Mouse (Mus musculus): ENCODE measurements around the gene Tom1. TPM values are rescaled to one million over a fixed set of nuclear protein-coding genes. Genes with fewer than 3 reads are reported as not detected.

The Tom1 gene
- 28.1 TPM for total RNA-seq (2023)

GRCm38 (mm10) chr8:75033511-75034243 lies at the start of gene Tom1:
Gene Tom1, plus strand, starts transcription at chr8:75033705.

DNA sequence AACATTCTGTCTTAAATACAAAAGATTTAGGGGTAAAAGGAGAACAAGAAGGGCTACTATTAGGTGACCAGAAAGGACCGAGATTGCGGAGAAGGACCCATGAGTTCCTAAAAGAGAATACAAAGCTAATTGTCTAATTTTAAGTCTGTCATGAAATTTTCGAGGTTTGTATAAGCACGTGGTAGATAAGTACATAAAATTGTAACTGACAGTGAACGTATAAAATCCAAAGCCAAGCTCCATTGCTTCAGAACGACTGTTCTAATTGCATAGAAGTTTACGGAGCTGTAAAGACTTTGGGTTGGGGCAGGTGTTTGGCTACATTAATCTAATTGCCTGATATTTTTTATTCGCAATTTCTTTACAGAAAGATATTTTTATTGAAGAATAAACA lies 40.4 kb upstream of the Tom1 start, which contains the start of gene Hmgxb4:
Gene Hmgxb4 (plus strand): TSS at position 276 of the 394 bp plus-strand sequence.

GRCm38 (mm10) chr8:75093399-75094156 lies 60.1 kb downstream of the Tom1 start, which contains the start of gene Hmox1:
Gene Hmox1, plus strand, starts transcription at chr8:75093621.

DNA sequence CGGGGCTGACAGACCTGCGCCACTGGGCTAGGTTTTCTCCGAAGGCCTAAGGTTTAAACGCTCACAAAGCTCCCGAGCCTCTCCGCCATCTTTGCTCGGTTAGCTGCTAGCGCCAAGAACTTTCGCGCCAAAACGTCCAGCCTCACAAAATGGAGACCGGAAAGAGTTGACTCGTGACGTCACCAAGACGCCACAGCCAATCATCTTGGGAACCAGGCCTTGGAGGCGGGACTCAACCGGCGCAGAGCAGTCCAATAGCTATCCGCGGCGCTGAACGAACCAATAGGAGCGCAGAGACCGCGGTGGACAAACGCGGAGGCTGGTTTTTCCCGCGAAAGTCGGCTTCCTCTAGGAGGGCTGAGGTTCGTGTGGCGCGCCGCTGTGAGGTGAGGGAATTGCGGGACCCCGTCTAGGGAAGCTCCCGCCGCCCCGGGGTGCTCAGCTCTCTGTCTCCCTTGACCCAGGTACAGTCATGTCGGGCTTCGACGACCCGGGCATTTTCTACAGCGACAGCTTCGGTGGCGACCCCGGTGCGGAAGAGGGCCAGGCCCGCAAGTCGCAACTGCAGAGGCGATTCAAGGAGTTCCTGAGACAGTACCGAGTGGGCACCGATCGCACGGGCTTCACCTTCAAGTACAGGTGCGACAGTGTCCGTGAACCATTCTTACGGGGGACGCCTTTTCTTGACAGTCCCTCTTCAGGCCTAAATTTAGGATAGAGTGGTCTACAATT lies 75.9 kb downstream of the Tom1 start, which contains the start of gene Mcm5:
Gene Mcm5 (plus strand): TSS at position 334 of the 732 bp plus-strand sequence.

Other genes with a start within 250 kb of the Tom1 start
- not detected for gene Isx, start 160.5 kb upstream of the Tom1 start, total RNA-seq (2023)
- 33.1 TPM for gene Hmgxb4, start 40.3 kb upstream of the Tom1 start, total RNA-seq (2023)
- 31.2 TPM for gene Hmox1, start 59.9 kb downstream of the Tom1 start, total RNA-seq (2023)
- 35.5 TPM for gene Mcm5, start 75.9 kb downstream of the Tom1 start, total RNA-seq (2023)
- gene Rasd2, start 180.2 kb downstream of the Tom1 start, total RNA-seq (2023) = not detected

Measured in CD4-positive naive resting alpha-beta T cell, adult 76 days (primary cell).